Mouse (Mus musculus): Measurements from ENCODE around the gene Gm11037.

DNA sequence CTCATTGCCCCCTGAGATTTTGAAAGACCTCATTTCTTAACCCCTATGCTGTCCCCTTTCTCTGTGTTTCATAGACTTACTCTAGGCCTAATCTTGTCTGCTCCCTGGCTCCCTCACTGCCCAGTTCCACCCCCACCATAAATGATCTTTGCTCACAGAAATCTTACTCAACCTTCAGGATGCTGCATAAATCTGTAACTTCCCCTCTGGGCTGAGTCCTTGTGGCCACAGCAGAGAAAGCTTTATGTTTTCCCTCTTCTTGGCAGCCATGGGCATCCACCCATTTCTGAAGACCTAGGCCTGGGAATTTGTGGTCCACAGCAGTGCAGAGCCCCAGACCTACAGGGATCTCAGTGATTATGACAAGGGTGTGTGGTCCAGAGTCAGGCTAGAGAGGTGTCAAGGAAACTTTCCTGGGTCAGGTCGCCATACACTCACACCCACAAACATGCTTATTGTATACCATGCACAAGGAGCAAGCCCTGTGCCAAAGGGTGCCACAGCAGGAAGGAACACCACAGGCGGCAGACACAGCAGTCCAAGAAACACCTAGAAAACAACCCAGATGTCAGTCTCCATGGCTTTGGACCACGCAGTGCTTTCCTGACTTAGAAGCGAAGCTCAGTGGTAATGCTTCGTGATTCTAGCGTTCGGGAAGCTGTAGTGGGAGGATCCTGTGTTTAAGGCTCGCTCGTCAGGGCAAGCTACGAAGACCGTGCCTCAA lies 46.5 kb upstream of the Gm11037 start, which contains the start of gene Siglec1:
- TF ChIP-seq CTCF (IDR thresholded peaks at IDR 0.05; ENCODE audit: low read depth) (no peak), EP300 (optimal IDR thresholded peaks at IDR 0.05) (no peak)
